Mouse (Mus musculus) neural tube, embryonic 11.5 days (tissue): ENCODE measurements around the gene Vps4a. TPM values are rescaled to one million over a fixed set of nuclear protein-coding genes. Genes with fewer than 3 reads are reported as not detected.
"Not testable (repeated sequence)": the region's sequence is repeated elsewhere in the genome, so short reads cannot be mapped to it uniquely, and the experiment has no call there.

ENCODE experiments used
- ATAC-seq: fragments of 200-750 bp; cut with Nextera tagmentation; 2 replicates; pipeline ENCODE4 v1.8.0; 2017; ENCODE audit warnings: moderate number of reproducible peaks, mild to moderate bottlenecking, moderate TSS enrichment, moderate library complexity; ENCODE audit not compliant: insufficient read depth, low FRiP score, low TSS enrichment
- DNase-seq: peaks from one replicate; pipeline ENCODE4 v3.0.0-alpha.2; 2015; ENCODE audit warnings: low spot score
- H3K27ac ChIP-seq: fragments of 300-500 bp; sonication (generic); 2 replicates; pipeline ENCODE4 v1.5.1; 2014; ENCODE audit warnings: low read depth, mild to moderate bottlenecking, low read length
- H3K27me3 ChIP-seq: fragments of 300-500 bp; sonication (generic); 2 replicates; pipeline ENCODE4 v1.6.1; 2014; ENCODE audit warnings: mild to moderate bottlenecking, low read length, mixed read lengths; ENCODE audit not compliant: control insufficient read depth, insufficient read depth
- H3K36me3 ChIP-seq: fragments of 300-500 bp; sonication (generic); 2 replicates; pipeline ENCODE4 v1.6.1; 2014; ENCODE audit warnings: mild to moderate bottlenecking, low read length, moderate library complexity, mixed read lengths; ENCODE audit not compliant: control insufficient read depth, insufficient read depth
- H3K4me1 ChIP-seq: fragments of 300-500 bp; sonication (generic); 2 replicates; pipeline ENCODE4 v1.6.1; 2014; ENCODE audit warnings: low read length, mixed read lengths; ENCODE audit not compliant: control insufficient read depth, insufficient read depth
- H3K4me2 ChIP-seq: fragments of 300-500 bp; sonication (generic); 2 replicates; pipeline ENCODE4 v1.6.1; 2014; ENCODE audit warnings: low read depth, mild to moderate bottlenecking, moderate library complexity
- H3K4me3 ChIP-seq: fragments of 300-500 bp; sonication (generic); 2 replicates; pipeline ENCODE4 v1.5.1; 2014; ENCODE audit warnings: low read depth, low read length
- H3K9ac ChIP-seq: fragments of 300-500 bp; sonication (generic); 2 replicates; pipeline ENCODE4 v1.6.1; 2014; ENCODE audit warnings: mild to moderate bottlenecking, low read length
- H3K9me3 ChIP-seq: fragments of 300-500 bp; sonication (generic); 2 replicates; pipeline ENCODE4 v1.6.1; 2016; ENCODE audit warnings: low read length; ENCODE audit not compliant: control insufficient read depth
- WGBS: fragments of 180-500 bp; shearing (Covaris S2); extraction: QIAGEN DNeasy Blood & Tissue Kit; methylation state at CpG from one replicate; pipeline ENCODE4 v1.1.7; 2014; 5-methylcytosine and 5-hydroxymethylcytosine counted together
- polyA plus RNA-seq: library from polyadenylated mRNA; unstranded; fragments of >200 nt; fragmentation: Nextera tagmentation; extraction: Ambion mirVana; gene quantifications from 2 replicates; pipeline ENCODE4 v1.2.1, GENCODE M21; 2014

Gene Vps4a
- polyA plus RNA-seq, 1 experiment from 2014 or later, result 105 TPM

DNA sequence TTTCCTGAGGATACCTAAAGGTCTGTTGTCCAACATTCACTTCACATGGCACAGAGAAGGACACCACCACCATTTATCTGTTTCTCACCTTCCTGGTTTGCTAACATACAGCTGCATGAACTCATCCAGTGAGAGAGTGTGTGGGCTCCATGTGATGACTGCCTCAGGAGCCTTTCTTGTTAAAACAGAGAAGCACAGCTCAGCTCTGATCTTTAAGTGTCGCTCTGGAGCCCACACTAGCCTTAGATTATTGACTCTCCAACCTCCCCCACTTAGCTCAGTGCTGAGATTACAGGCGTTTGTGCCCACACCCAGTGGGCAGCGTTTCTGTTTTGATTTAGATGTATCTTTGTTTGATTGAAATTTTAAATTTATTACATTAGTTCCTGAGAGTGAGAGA, 23.2 kb upstream of the Vps4a start:
- WGBS, result 95% methylated on average over 3 of the region's 3 CpGs
- Histone ChIP-seq H3K9ac (no peak overlapping the region), H3K4me3 (no peak overlapping the region), H3K9me3 (no peaks in the 10 kb centered on the region), H3K4me2 (no peak overlapping the region), H3K27ac (no peak overlapping the region), H3K27me3 (no peaks in the 10 kb centered on the region), H3K4me1 (no peaks in the 10 kb centered on the region), H3K36me3 (no peaks in the 10 kb centered on the region)
- DNase-seq (no peak), ATAC-seq (no peak)

DNA sequence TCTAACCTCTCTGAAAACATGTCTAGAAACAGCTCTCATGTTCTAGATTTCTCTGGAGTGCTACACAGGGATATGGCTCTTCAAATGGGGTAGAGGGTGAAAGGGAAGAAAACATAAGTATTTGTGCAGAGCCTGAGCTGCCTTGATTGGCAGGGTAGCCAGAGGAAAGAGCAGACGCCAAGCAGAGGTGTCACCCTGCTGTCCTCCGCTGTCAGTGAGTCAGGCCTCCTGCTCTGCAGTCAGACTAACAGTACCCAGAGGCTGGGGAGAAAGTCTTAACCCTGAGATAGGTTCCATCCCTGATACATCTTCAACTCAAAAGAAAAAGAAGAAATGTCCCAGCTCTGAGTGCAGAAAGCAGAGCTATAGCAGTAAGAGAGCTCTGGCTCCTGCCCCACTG, 18.4 kb upstream of the Vps4a start:
- no peaks in the 10 kb centered on the region for H3K36me3 ChIP-seq
- H3K4me3 ChIP-seq, result no peak overlapping the region

DNA sequence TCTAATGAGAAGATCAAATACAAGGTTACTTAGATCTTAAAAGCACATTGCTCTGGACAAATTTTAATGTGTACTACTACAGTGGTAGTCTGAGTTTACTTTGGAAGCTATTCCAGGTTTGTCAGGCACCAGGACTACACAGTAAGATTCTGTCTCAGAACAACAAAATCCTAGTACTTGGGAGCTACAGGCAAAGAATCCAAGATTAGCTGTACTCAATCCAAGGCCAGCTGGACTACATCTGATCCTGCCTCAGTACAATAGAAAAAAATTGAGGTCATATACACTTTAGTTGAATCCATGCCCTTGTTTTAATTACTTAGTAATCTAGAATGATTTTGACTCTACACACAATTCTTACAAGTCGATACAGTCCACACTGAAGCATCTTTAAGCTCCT, 16.1 kb upstream of the Vps4a start:
- Histone ChIP-seq H3K36me3 (no peaks in the 10 kb centered on the region), H3K27ac (no peak overlapping the region), H3K9ac (no peak overlapping the region), H3K4me3 (no peak overlapping the region), H3K27me3 (no peaks in the 10 kb centered on the region), H3K4me2 (no peak overlapping the region), H3K4me1 (no peaks in the 10 kb centered on the region), H3K9me3 (no peaks in the 10 kb centered on the region)
- no peak for ATAC-seq
- no peak for DNase-seq
- WGBS, result 100% methylated on average over 1 of the region's 1 CpGs

More for the DNA sequence above, 18.4 kb upstream of the Vps4a start:
- DNase-seq, result no peak
- Histone ChIP-seq H3K9ac (no peak overlapping the region), H3K4me2 (no peak overlapping the region), H3K9me3 (no peaks in the 10 kb centered on the region), H3K27ac (no peak overlapping the region), H3K27me3 (no peaks in the 10 kb centered on the region), H3K4me1 (no peaks in the 10 kb centered on the region)
- ATAC-seq, result no peak
- 86% methylated on average over 2 of the region's 2 CpGs for WGBS

DNA sequence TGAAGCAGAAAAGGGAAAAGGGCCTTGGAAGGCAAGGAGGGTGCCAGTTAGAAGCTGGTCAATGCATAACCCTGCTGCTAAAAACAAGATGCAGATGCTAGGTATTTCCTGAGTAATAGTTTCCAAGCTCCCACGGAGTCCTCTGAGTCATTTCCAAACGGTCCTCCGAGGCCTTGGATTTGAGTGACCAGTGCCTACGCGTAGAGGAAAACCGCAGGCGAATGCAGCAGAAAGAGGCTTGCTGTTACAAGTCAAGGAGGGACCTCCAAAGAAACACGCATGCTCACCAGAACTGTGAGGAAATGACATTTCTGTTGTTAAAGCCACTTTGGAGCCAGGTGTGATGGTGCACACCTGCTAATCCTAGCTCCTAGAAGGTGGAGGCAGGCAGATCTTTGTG, 7.5 kb upstream of the Vps4a start:
- H3K27ac ChIP-seq, result no peak overlapping the region
- H3K4me2 ChIP-seq, result no peak overlapping the region
- H3K27me3 ChIP-seq, result no peaks in the 10 kb centered on the region
- no peaks in the 10 kb centered on the region for H3K4me1 ChIP-seq
- WGBS, result 89% methylated on average over 8 of the region's 8 CpGs
- no peak overlapping the region for H3K4me3 ChIP-seq
- no peak for DNase-seq
- no peaks in the 10 kb centered on the region for H3K9me3 ChIP-seq
- H3K9ac ChIP-seq, result no peak overlapping the region
- H3K36me3 ChIP-seq, result no peaks in the 10 kb centered on the region
- ATAC-seq, result no peak

DNA sequence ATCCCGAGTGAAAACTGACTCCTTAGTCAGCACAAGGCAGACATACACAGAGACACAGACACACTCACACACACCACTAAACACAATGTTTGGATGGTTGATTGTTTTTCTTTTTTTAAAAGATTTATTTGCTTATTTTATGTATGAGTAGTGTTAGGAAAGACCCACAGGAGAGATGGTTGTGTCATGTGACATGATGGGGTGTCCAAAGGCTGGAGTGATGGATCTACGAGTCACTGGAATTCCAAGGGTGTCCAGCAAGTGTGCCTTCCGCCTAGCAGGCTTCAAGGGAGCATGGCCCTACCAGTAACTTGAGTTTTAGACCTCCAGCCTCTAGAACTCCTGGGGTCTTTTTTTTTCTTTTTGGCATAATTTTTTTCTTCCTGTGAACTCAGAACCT, 1.7 kb upstream of the Vps4a start:
- no peak for ATAC-seq

DNA sequence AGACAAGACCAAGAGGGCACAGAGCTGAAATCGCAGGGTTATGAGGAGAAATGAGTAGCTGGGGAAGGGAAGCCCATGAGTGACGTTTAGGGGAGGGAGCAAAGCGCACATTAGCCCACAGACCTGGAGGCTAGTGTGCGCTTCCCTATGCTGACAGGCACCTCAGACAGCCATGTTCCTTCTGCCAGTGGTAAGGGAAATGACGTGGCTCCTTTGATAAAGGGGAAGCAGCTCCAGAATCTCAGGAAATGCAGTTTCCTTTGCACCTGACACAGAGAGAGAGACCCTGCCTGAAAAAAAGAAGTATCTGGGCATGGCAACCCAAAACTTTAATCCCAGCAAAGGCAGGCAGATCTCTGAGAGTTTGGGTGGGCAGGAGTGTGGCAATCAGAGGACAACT, 964 bp upstream of the Vps4a start:
- no peaks in the 10 kb centered on the region for H3K27me3 ChIP-seq
- WGBS, result 82% methylated on average over 5 of the region's 5 CpGs
- ATAC-seq (no peak), DNase-seq (no peak)
- no peak overlapping the region for H3K9ac ChIP-seq
- H3K36me3 ChIP-seq, result no peaks in the 10 kb centered on the region
- peaks cover 8% of the 10 kb centered on the region for H3K4me1 ChIP-seq
- no peaks in the 10 kb centered on the region for H3K9me3 ChIP-seq
- no peak overlapping the region for H3K4me3 ChIP-seq
- H3K27ac ChIP-seq, result no peak overlapping the region
- no peak overlapping the region for H3K4me2 ChIP-seq

More for the DNA sequence above, 1.7 kb upstream of the Vps4a start:
- H3K9ac ChIP-seq, result no peak overlapping the region
- no peak overlapping the region for H3K4me3 ChIP-seq
- no peaks in the 10 kb centered on the region for H3K27me3 ChIP-seq
- H3K27ac ChIP-seq, result no peak overlapping the region
- peaks cover 8% of the 10 kb centered on the region for H3K4me1 ChIP-seq
- no peak overlapping the region for H3K4me2 ChIP-seq
- WGBS, result 85% methylated on average over 3 of the region's 3 CpGs
- no peaks in the 10 kb centered on the region for H3K36me3 ChIP-seq
- no peaks in the 10 kb centered on the region for H3K9me3 ChIP-seq
- no peak for DNase-seq

DNA sequence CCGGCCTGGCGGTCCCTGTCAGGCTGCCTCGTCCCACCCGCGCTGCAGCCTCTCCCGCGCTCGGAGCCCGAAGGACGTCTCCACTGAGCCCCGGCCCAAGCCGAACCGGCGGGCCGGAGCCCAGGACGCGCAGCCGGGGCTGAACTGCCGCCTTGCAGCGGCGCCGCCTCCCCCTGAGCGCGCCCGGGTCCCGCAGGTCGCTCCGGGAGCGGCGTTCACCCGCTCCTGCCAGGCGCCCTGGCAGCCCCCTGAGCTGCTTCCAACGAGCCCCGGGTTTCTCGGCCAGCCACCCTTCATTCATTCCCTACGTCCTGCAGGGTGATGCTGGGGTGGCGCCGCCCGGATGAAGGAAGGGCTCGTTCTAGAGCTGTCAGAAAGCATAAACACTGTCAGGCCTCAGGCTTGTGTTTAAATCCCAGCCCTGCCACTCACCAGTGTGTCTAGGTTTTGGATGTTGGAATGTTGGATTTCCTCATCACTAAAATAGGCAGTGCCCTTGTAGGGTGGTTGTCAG, 612 bp downstream of the Vps4a start:
- no peak for DNase-seq
- WGBS, result under 1% methylated on average over 35 of the region's 40 CpGs
- peak overlapping the region; percentile 53 for H3K27ac ChIP-seq

DNA sequence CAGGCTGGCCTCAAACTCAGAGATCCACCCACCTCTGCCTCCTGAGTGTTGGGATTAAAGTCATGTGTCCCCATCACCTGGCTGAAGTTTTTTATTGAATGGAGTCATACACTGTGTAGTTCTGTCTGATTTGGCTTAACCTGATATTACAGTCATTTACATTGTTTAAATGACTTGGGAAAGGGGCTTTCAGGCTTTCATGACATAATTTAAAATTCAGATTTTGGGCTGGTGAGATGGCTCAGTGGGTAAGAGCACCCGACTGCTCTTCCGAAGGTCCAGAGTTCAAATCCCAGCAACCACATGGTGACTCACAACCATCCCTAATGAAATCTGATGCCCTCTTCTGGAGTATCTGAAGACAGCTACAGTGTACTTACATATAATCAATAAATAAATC, 2.6 kb downstream of the Vps4a start:
- not testable (repeated sequence) for H3K9me3 ChIP-seq, H3K9ac ChIP-seq, H3K36me3 ChIP-seq, H3K27ac ChIP-seq, H3K4me1 ChIP-seq, H3K4me2 ChIP-seq, DNase-seq, ATAC-seq, H3K4me3 ChIP-seq, H3K27me3 ChIP-seq
- WGBS, result 94% methylated on average over 2 of the region's 2 CpGs

More for the DNA sequence above, 612 bp downstream of the Vps4a start:
- Histone ChIP-seq H3K4me1 (peaks cover 8% of the 10 kb centered on the region), H3K4me3 (peak overlapping the region; percentile 94), H3K4me2 (peak overlapping the region; percentile 78), H3K27me3 (no peaks in the 10 kb centered on the region), H3K9me3 (no peaks in the 10 kb centered on the region), H3K36me3 (no peaks in the 10 kb centered on the region), H3K9ac (peak overlapping the region; percentile 94)
- peak; percentile 31; the same call in 1 of the 2 replicates for ATAC-seq

DNA sequence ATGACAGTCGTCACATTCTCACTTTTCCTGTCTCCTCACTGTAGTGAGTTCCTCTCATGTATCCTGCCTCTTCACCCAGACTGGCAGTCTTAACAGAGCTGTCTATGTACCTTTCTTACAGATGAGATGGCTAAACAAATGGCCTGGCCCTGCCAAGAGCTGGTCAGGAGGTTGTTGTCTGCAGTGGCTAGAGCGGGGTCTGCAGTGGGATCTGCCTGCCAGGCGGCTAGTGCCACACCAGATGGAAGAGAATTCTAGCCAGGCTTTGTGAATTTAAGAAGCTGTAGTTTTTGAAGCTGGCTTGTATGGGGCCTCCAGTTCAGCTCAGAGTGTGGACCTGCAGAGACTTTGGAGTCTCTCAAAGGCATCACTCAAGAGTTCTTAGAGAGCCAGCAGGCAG, 4.6 kb downstream of the Vps4a start:
- no peak overlapping the region for H3K4me2 ChIP-seq
- ATAC-seq (no peak), DNase-seq (no peak)
- H3K27ac ChIP-seq, result no peak overlapping the region
- WGBS, result 84% methylated on average over 3 of the region's 3 CpGs
- H3K27me3 ChIP-seq, result no peaks in the 10 kb centered on the region
- H3K4me1 ChIP-seq, result peaks cover 8% of the 10 kb centered on the region
- H3K9me3 ChIP-seq, result no peaks in the 10 kb centered on the region
- H3K9ac ChIP-seq, result no peak overlapping the region
- H3K4me3 ChIP-seq, result no peak overlapping the region
- peaks cover 2% of the 10 kb centered on the region for H3K36me3 ChIP-seq
